Mouse (Mus musculus): ENCODE results near the gene Mapk7.

- TF ChIP-seq CTCF (IDR thresholded peaks at IDR 0.05; ENCODE audit: low read depth, low read length) (no peak), GATA1 (IDR thresholded peaks at IDR 0.05; ENCODE audit: borderline replicate concordance, low read length) (no peak), GATA2 (IDR thresholded peaks at IDR 0.05; ENCODE audit: borderline replicate concordance, low read depth, low read length) (no peak)
Measured at GRCm38 (mm10) chr11:61439170-61439569, 55.0 kb downstream of the Mapk7 start.
